Comparison of ENCODE assay signal across 8 mouse cellular contexts in genomic region chr6:73248237-73249048, GRCm38 (mm10). TPM values are rescaled to one million over a fixed set of nuclear protein-coding genes. Genes with fewer than 3 reads are reported as not detected.
DNase-seq lines count a peak whose midpoint lies in the region; ATAC-seq and TF ChIP-seq lines count a peak whose summit lies in the region.

Suclg1 (plus strand) TSS chr6:73248382.

- H3K27ac ChIP-seq in hindbrain, embryonic 14.5 days = peak within 1 kb of the TSS; percentile 77

- peak within 1 kb of the TSS; percentile 89 for H3K9ac ChIP-seq in hindbrain, embryonic 14.5 days

- peak within 1 kb of the TSS; percentile 64 for H3K4me2 ChIP-seq in hindbrain, embryonic 14.5 days (replicated peaks)

- no peaks in the 10 kb centered on the region for H3K27me3 ChIP-seq in Patski
- no peaks in the 10 kb centered on the region for H3K27me3 ChIP-seq in hindbrain, embryonic 14.5 days (ENCODE audit: control insufficient read depth, insufficient read depth, low read length)

- POLR2A ChIA-PET in Patski (lab: Charles Lee) = interaction anchor here (0.7 kb wide), 1 partner anchor 17 kb away, joined by 3 read pairs; no protein-coding TSS in a partner anchor

- in situ Hi-C loops in Patski (cut with MboI; ENCODE audit: low pct_unique_long_range_greater_than_20kb) = no loop called here

- WGBS in hindbrain, embryonic 14.5 days = under 1% methylated on average over 57 of the region's 58 CpGs

- peak; percentile 85 for DNase-seq in Patski (ENCODE audit: low read depth, low spot score)
- peak; percentile 94 to 95 for DNase-seq in cerebellum, postnatal 14 days
- peak; percentile 79 to 86 for DNase-seq in frontal cortex, postnatal 25 days (ENCODE audit: low spot score in 2 of 2)
- DNase-seq in hindbrain, embryonic 14.5 days (ENCODE audit: low spot score) = peak; percentile 95
- DNase-seq in layer of hippocampus, postnatal 36 days = peak; percentile 90 to 91
- DNase-seq in lung, postnatal 36 days = peak; percentile 93
- peak; percentile 95 for DNase-seq in retina, postnatal 1 day
- DNase-seq in urinary bladder, adult 18-20 months (ENCODE audit: low spot score in 2 of 2) = peak; percentile 80 to 82

- CTCF ChIA-PET in Patski (lab: Charles Lee) = interaction anchor here (1.0 kb wide), 1 partner anchor 234 kb away, joined by 3 read pairs; no protein-coding TSS in a partner anchor

- peak within 1 kb of the TSS; percentile 69 for H3K4me3 ChIP-seq in hindbrain, embryonic 14.5 days (replicated peaks; ENCODE audit: low read length)

- H3K4me1 ChIP-seq in hindbrain, embryonic 14.5 days (replicated peaks; ENCODE audit: control insufficient read depth, insufficient read depth, low read length) = peaks cover 11% of the 10 kb centered on the region; the same call in 1 of the 2 replicates

- no peak for TF ChIP-seq CTCF in Patski (IDR thresholded peaks at IDR 0.05)

- H3K9me3 ChIP-seq in hindbrain, embryonic 14.5 days (ENCODE audit: control insufficient read depth, low read length) = no peaks in the 10 kb centered on the region

- H3K36me3 ChIP-seq in hindbrain, embryonic 14.5 days (replicated peaks; ENCODE audit: control insufficient read depth, insufficient read depth) = no peaks in the 10 kb centered on the region

- ATAC-seq in Patski = peak; percentile 87
- peak; percentile 96 for ATAC-seq in hindbrain, embryonic 14.5 days (ENCODE audit: low FRiP score)

RNA-seq across cellular contexts. Expression of gene Suclg1, which starts in this region (rescaled TPM):
- 206 TPM for polyA plus RNA-seq in Patski (2021)
- 151 and 153 TPM in 2 replicates for polyA plus RNA-seq in hindbrain, embryonic 14.5 days (2014; fragmentation: Nextera tagmentation; extraction: Ambion mirVana)
- total RNA-seq in layer of hippocampus, postnatal 36 days (2021) = 100 to 1,000 TPM; 135 to 149 TPM

Comparison
In these comparisons a context has a peak if more than half of its experiments do, and no peak if none do; other contexts are left out.
1. Peak in every context shown above with its lines: DNase-seq, ATAC-seq, H3K4me3 ChIP-seq and H3K27ac ChIP-seq.